Mouse (Mus musculus) ovary, postnatal 36 days (tissue): ENCODE data around the gene Zmiz1.

Experiments
- DNase-seq: peaks from one replicate; pipeline ENCODE4 v3.0.0; 2022; ENCODE audit warnings: low spot score, mixed read lengths

The Zmiz1 gene

DNA sequence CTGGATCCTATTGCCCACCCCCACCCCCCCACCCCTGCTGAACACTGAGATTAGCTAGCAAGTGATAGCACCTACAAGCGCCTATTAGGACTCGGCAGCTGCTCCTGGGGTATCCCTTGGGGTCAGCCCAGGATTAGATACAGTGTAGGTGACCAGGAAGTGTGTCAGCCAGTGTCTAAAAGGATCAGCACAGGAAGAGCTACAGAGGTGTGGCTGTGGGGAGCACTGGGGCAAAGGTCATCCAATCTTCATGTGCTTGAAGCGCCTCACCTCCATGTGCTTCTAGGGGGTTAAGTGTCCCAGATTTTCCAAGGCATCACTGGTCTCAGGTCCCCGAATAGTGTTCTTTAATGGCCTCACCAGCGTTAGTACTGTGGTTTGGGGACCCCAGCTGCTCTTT lies 33.0 kb downstream of the Zmiz1 start:
- no peak for DNase-seq

DNA sequence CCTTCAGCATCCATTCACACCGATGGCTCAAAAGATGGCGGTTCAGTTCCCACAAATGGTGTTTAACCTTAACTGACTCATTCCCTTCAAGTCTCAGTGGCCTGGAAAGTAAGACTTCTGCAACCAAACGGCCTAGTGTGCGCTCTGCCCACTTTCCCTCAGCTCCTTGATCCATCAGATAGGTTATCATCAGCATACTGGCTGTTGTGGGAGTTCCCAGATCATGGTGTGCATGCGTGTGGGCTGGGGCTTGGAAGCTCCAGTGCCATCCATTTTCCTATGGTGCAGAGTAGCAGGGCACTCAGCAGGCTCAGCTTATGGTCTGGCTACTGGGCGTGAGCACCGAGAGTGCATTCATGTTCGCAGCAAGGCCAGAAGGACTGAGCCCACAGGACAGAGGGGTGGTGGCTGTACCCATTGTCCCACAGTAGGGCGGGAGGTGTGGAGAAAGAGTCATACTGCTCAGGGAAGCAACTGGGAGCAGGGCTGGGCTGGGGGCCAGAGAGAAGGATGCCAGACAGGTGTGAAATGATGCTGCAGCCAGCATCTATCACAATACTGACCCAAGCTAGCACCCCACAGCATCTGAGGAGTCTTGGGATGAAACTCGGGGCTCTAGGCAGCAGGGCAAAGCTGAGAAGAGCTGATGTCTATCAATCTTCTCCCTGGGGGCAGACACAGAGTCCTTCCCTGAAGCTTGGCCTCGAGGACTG lies 33.7 kb downstream of the Zmiz1 start:
- DNase-seq: no peak

DNA sequence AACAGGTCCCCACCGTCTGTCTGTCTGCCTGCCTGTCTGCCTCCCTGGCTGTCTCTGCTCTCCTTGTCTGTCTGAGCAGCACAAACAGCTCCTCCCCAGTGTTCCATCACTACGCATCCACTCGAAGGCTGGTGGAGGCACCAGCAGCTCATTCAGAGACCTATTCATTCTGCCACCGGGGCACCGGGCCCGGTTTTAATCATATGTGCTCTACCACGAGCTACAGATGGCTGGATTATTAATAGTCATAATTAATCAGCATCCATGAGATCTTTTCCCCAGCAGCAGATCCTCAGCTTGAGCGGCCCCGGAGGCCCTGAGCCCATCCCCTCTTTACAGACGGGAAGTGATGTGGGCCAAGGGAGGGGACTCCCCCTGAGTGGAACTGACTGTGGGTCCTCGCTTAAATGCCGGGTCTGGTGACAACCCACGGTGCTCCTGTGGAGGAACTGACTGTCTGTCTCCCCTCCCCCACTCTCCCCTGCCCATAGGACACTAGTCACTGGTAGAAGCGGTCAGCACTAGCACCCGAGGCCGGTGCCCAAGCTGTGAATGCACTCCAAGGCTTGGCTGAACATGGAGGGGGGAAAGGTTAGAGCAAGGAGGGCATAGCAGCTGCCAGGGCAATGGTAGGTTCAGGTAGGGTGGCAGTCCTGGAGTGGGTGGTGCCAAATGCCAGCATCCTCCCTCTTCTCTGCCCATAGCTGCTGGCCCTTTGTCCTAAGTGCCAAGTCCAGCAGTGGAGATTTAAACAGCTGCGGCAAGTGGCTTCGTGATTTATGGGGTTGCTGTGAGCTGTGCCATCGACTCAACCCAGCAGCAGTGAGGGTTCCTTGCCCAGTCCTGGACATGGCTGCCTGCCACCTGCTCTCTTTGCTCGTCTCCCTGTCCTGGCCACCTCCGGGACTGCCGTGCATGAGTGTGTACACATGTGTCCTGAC lies 34.6 kb downstream of the Zmiz1 start:
- no peak for DNase-seq

DNA sequence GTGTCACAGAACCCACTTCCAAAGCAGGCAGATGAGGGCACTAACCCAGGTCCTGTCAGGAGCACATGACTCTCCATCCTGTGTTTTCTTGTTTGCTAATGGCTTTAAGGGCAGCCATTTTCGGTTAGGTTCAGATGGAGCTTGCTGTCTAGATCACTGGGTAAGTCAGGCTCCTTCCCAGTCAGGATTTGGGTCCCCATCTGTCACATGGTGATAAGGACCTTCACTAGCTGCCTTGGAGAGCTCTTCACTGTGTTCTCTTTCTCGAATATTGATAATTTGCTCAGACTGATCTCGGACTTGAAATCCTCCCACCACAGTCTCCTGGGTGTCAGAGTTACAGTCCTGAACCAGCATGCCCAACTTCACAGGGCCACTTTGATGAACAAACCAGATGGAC lies 35.8 kb downstream of the Zmiz1 start:
- no peak for DNase-seq

DNA sequence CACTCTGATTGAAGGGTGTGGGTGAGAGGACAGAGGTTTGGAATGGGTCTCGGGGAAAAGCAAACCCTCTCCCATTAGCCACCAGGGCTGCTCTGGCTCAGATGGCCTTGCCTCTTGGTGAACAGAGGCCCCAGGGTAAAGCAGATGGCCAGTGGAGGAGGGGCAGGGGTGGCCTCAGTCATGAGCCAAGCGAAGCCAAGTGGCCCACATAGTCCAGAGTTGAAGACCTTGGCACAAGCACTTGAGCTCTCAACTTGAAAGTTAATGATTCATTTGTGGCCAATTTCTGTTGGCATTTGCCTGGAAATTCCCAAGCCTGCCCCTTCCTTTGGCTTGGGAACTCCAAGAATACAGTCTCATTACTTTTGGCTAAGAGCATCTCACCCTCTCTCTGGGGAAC lies 37.1 kb downstream of the Zmiz1 start:
- DNase-seq: no peak

DNA sequence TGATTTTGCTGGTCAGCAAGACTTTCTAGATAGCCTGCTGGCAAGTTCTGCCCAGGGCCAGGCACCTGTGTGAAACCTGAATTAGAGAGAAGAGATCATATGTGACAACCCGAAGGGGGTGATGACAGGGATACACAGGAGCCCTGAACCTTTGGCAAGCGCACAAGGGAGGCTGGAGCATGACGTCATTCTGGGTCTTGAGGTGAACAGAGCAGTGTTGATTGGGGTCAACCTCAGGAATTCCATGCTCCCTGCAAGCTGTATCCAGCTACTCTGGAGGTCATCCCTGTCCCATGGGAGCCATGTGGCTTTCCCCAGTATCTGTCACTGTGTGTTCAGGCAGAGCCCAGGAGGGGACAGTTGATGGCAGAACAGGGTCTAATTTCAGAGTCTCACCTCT lies 38.0 kb downstream of the Zmiz1 start:
- DNase-seq: no peak

DNA sequence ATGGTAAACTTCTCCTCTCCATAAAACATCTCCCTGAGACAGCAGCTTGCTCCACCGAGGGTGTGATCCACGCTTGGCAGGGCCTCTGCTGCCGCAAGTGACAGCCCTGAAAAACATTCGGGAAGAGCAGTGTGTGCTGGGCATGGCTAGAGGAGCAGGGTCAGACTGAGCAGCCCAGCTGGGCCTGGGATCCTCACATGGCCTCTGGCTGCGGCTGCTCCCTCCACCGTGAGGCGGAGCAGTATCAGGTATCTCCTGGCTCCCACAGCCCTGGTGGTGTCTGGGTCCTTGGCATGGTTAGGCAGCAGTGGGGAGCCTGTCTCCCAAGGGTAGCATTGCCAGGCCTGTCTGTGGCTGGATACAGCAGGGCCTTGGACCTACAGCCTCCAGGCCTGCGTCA lies 38.6 kb downstream of the Zmiz1 start:
- peak; percentile 54 for DNase-seq

DNA sequence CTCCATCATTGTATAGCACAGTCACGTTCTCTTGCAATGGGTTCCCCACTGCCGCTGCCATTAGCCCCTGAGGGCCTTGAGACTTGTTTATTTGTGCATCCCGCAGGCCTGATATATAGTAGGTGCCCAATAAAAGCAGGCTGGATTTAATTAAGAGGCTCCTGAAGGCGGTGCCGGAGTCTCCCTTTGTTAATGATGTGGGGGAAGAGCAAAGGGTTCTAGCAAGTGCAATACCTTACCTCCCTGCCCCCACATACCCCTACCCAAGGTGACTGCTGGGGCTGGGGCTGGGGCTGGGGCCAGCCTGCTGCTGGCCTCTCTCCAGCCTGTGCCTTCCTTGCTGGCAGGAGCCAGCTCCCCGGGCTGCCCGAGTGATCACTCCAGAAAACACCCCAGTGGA lies 39.4 kb downstream of the Zmiz1 start:
- DNase-seq: no peak

DNA sequence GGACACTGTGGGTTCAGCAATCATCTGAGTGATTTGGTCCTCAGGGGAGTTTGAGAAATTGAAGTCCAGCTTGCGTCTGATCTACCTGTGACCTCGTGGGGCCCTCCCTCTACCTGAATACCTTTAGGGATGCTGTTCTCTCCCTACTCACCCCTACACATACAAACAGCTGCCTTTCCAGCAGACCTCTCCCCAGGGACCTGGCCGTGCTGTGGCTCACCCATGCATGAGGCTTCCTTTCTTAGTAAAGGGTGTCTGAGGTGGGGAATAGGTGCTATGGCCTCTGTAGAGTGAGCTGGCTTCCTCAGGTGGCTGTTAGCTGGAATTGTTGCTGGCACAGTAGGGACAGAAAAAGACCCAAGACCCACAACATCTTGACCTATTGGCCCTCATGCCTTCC lies 40.5 kb downstream of the Zmiz1 start:
- DNase-seq: no peak

DNA sequence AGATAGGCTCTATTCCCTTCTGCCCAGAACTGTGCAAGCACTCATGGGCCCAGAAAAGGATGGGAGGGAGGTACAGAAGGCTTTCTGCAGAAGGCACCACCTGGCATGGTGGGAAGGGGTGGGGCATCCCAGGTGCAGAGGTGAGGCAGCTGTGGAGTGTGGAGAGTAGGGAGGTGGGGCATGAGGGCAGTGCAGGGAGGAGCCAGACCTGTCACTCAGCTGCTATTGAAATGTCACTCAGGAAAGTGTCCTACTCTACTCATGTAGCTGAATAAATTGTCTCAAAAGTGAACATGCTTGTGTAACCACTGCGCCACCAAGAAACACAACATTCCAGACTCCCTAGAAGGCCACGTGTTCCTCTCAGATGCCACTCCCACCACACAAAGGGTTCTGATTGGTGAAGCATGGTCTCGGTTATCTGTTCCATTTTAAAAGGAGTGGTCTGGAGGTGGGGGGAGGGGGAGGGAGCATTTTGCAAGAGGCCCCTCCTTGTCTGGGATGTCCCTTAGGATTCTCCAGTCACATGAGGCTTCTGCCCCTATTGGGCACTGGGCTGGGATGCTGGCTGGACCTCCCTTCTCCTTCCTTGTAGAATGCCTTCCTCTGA lies 41.6 kb downstream of the Zmiz1 start:
- DNase-seq: no peak

DNA sequence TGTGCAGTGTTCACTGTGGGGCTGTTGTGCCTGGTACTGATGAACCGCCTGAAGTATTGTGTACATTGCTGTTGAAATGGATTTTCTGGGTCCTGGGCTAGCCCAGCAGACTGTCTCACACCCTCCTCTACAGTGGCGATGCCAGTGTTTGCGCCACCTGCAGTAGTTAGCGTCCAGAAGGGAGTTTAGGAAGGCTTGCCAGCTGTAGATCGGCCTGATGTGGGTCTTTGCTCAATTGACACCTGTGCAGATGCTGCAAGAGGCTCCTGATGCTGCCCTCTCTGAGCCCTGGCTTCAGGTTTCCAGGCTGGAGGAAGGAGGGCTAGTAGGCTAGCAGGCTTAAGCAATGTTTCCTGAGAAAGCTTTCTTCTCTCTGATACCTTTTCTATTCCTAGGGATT lies 42.5 kb downstream of the Zmiz1 start:
- no peak for DNase-seq

DNA sequence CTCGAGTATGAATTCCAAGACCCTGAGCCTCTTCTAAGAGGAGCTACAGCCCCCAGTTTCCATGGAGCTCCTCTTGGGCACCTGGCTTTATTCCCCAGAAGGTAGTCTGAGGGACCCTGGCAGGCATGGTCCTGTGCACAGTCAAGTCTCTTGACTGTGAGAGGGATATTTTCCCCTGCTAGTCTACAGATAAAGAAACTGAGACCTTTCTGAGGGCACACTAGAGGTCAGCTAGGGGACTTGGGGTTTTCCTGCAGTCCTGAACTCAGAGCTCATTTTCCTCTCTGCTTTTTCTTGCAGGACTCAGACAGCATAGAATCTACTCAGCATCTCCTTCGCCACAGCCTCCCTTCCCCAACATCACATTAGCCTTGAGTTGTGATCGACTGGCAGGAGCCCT lies 43.4 kb downstream of the Zmiz1 start:
- no peak for DNase-seq

DNA sequence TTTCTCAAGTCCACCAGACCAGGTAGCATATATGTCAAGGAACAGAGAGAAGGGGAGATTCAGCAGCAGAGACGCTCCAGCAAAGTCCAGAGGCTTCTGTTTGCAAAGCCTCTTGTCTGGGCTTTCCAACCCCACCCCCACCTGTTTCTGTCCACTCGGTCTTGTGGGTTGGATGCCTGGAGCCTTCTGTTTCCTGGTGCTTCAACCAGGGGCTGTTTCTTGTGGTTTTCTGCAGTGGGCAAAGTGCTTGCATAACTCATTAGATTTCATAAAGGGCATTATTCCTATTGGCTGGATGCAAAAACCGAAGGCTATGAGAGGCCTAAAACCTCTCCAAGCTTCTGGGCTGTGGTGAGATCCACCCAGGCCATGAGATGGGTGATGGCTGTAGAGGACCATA lies 45.3 kb downstream of the Zmiz1 start:
- DNase-seq: no peak

DNA sequence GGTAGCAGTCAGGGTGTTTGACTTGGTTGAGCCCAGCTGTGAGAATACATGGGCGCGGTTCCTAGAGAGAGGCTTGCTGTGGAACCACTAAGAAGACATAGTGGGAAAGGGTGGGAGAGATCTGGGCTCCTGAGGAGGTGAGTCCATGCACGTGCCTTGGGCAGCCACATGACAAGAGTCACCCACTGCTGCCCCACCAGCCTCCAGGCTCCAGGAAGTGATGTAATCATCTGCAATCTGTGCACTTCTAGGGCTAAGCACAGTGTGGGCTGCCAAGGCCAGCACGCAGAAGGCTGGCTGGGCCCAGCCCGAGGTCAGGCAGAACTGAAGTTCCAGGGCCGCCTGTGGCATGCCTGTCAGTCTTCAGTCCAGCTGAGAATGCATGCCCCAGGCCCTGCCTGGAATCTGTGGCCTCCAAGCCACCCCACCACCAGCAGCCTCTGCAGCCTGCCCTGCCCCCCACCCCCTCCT lies 46.3 kb downstream of the Zmiz1 start:
- peak; percentile 70 for DNase-seq

DNA sequence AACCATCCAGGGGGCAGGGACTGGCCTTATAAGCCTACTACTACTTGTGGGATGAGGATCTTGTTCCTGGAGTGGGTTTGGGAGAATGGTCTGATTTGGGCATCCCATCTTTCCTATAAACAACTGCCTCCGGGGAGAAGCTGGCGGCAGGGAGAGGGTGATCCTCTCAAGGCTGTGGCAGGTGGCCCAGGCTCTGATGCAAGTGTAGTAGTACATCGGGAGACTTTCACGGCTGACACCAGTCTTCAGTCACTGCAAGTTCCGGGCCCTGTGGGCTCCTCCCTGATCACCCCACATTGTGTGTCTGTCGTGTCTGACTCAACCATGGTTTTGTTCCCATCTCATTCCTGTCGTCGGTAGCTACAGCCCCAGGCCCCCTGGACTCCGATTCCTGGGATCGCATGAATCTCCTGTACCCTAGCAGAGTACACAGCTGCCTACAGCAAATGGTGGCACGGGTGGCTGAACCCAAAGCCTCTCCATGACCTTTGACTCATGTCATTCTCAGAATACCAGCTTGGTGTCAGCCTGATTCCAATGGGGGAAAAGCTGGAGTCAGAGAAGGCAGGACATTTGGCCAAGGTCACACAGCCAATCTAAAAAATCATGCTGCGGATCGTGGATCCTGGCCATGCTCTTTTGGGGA lies 49.2 kb downstream of the Zmiz1 start:
- DNase-seq: no peak

DNA sequence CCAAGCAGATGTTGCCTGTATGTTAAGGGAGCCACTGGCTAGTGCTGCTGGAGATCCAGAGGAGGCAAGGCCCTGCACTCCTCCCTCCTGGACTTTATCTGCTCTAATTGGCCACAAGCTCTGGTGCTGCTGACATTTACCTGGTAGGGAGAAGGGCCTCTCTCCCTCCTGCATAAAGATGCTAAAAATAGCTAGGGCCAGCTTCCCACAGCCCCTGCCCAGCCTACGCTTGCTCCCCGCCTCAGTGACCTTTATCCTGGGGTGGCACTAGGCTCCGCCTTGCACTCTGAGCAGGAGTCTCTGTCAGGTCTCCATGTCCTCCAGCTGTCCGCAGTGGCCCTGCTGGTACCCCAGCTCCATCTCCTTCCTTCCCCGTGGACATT lies 49.8 kb downstream of the Zmiz1 start:
- no peak for DNase-seq

DNA sequence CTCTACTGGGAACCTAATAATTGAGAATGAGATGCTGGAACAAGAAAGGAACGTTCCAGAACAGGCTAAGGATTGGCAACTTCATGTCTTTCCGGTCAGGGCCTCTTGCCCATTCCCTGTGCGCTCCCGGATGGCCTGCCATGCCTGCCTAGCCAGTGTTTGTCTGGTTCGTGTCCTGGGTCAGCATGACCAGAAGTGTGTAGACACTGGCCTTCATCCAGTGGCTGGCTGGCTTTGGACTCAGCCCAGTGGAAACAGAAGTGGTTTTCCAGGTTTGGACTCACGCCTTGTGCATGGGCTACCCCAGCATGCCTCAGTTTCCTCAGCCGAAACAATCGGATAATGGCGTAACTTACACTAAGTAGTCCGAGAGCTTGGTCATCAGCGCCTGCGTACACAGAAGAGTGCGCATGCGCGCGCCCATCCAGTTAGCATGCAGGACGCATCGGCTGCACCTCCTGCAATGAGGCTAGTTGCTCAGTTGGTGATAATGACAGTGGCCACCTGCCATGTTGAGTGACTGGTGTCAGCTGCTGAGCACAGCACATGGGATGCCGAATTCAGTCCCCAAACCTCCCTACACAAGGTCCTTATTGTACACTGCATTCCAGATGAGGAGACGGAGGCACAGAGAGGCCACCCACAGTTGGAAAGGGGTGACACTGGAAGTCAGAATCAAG lies 50.6 kb downstream of the Zmiz1 start:
- DNase-seq: peak; percentile 73

DNA sequence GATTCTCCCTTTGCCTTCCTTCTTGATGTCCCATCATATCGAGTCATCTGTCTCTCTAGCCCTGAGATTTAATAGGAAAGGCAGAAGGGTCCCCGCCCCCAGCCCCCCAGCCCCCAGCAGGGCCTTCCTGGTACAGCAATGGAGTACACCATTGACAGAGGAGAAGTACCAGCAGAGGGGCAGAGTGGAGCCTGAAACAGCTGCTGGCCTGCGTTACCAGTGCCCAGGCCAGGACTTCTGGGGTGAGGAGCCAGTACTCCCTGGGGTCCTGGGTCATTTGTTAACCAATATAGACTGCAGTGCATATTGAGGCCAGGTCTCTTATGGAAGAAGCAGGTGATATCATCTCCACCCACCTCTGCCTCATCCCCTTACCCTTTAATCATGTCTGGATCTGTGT lies 51.4 kb downstream of the Zmiz1 start:
- no peak for DNase-seq

DNA sequence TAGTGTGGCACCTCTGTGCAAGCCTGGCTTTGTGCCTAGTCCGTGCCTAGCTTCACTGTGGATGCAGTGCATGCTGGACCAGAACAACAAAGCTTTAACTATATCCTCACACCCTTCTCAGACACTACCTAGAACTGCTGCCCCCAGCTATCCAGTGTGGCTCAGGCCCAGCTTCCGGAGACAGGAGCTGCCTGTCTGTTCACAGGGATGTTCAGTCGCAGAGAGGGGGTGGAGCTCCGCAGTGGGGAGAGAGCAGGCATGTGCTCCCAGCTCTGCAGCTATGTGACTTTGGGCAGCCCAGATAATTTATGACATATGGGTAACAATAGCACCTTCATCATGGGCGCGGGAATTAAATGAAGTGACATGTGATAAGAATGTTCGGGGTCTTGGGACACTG lies 52.0 kb downstream of the Zmiz1 start:
- no peak for DNase-seq

DNA sequence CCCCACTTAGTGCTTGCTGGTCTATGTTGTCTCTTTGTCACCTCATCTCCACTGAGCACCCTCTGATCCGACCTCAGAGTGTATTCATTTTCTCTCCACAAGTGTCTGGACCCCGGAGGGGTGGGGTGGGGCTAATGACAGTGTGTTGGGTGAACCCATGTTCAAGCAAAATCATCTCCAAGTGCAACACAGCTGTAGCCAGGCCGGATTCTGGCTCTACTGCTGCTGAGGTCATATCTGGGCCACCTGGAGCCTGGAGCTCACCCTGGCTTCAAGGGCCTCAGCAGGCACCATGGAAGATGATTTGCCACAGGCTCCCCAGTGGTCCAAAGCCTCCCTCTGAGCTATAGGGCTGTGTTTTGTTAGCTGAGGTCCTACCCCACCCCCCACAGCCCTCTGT lies 52.6 kb downstream of the Zmiz1 start:
- DNase-seq: no peak

DNA sequence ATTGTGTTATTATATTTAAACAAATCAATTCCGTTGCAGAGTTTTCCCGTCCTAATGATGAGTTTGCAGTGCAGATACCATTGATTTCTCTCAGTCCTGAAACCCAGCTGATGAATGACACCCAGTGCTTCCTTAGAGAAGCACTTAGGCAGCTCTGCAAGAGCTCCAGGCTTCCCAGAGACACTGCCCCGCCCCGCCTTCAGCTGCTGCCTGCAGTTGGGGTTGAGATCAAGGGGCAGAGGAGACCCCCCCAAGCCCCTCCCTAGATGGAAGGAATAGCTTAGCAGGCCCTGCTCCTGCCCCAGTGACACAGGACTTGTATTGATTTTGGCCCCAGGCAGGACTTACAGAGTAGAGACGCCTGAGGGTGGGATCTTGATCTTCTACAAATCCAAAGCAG lies 53.0 kb downstream of the Zmiz1 start:
- no peak for DNase-seq

DNA sequence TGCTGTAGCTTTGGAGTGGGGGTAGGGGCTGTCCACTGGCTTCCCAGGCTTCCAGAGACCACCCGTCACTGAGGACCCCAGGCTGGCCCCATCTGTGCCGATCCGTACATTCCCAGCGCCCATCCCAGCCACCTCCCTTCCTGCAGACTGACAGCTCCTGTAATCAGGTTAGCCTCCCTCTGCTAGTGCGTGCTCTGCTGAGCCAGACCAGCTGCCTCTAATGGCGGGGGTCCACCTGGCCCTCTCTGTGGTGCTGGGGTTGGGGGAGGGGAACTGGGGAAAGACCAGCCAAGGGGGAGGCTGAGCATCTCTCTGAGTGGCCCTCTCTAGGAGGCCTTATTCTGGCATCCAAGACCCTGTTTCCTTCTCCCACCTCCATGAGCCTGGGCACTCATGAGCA lies 53.8 kb downstream of the Zmiz1 start:
- no peak for DNase-seq
